Mouse (Mus musculus): ENCODE measurements around the gene Lat.

Gene Lat

DNA sequence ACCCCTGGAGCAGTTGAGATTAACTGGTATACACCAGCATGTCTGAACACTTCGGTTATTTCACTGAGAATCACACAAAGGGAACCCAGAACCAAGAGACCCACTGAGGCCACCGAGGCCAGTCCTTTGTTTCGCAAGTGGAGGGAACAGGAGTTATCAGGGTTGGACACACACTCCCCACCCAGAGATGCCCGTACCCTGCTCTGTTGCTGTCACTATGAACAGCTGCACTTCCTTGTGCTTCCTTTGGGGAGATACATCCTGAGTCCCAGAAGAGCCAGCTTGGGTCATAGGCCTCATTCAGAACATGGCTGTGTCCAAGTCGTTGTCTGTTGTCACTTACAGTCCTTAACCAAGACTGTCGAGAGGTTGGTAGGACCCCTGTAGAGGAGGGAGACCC, 6.3 kb downstream of the Lat start:
- DNase-seq, result peak in 1 of 2 experiments; percentile 8

DNA sequence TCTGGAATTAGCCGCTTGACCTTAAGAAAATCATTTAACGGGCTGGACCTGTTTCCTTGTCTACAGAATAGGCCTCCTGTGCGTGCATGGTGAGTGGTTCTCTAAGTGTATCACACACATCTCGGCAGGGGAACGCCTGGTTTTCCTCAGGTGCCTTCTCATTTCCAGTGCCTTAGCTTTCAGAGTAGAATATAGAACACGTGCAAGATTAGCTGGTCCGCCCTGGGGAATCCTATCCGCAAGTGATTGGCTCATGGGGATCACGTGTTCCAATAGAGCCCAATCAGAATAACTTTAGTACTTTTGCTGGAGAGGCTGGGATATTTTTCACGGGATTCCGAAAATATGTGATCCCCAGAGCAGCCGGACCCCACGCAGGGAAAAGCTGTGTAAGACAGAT, 10.3 kb downstream of the Lat start:
- peak in 1 of 2 experiments; percentile 18 for DNase-seq

DNA sequence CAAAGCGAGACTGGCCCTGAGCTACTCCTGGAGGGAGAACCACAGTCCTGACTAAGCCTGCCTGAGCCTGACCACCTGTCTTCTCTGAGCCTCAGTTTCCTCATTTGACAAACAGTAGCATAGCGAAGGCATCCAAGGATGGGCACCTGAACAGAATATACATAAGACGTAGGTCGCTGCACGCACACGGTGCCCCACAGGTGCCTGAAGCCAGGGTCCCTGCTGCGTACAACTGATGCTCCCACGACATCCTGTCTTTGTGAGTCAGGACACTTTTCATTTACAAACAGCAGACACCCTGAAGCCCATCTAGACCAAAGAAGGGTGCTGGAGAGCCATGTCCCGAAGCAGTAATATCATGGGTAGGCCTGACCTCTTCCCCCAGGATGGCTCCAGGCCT, 11.0 kb downstream of the Lat start:
- no peak for DNase-seq

DNA sequence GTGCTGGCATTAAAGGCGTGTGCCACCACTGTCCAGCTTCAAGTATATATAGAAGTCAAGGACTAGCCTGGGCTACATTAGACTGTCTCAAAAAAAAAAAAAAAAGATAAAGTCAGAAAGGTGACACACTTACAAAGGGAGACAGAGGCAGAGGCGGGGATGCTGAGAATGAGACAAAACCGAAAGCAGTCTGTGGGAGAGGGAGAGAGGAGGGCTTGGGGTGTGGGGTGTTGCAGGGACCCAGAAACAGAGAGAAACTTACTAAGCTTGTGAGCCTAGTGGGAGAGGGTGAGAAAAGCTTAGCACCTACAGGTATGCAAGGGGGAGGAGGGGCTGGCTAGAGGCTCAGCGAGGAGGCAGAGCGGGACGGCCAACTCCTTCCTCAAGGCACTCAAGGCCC, 11.5 kb downstream of the Lat start:
- no peak for DNase-seq

DNA sequence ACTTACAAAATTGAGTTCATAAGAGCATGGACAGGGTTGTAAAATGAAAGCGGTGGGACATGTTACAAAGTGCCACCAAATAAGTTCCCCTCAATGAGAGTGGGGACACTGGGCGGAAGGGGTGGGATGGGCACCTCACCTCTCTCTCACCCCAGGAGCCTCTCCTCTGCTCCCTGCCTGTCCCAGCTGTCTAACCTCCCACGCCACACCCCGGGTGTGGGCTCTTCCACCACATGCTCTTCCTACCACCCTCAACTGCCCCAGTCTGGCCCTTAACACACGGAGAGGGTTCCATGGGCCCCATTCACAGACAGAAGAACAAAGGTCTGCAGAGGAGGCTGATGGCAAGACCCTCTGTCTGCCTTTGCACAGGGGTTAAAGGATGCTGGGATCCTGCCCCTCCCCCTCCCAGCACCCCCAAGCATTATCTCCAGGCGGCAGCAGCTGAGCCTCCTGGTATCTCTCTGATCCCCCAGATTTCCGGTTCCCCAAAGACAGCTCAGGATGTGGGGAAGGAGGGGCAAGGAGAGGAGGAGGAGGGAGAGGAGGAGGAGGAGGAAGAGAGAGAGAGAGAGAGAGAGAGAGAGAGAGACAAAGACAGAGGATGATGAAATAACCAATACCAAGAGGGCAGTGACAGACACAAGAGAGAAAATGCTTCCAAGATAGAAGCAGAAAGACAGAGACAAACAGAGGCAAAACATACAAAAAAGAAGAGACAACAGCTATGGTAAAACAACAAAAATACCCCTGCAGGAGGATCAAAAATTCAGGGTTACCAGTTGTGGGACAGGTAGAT, 12.4 kb downstream of the Lat start:
- no peak for DNase-seq

DNA sequence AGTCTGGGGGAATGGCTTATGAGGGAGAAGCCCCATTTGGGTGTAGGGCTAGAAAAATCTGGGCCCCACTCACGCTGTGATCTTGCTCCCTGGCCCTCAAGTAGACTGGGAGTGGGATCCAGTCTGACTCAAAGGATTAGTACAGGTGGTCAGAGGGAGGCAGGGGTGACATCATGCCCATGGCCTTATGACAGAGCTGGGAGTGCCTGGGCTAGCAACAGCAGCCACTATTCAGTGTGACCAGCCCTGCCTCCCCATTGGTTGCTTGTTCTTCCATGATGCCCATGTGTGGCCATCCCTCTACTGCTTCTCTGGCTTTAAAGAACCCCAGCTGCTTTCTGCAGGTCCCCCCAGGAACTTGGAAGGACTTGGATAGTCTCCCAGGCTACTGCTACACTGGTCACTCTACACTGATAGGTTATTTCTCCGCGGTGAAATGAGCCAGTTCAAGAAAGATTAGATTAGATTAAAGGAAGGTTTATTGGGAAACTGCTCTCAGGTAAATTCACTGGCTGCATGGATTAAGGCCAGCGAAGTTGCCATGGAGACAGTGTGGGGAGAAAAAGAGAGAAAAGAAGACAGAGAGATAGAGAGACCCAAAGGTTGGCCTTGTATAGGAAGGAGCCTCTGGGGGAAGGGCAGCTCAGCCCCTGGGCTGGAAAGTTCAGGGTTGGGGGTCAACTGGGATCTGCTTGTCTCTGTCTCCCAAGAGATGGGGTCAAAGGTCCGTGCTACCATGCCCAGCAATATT, 13.3 kb downstream of the Lat start:
- no peak for DNase-seq

DNA sequence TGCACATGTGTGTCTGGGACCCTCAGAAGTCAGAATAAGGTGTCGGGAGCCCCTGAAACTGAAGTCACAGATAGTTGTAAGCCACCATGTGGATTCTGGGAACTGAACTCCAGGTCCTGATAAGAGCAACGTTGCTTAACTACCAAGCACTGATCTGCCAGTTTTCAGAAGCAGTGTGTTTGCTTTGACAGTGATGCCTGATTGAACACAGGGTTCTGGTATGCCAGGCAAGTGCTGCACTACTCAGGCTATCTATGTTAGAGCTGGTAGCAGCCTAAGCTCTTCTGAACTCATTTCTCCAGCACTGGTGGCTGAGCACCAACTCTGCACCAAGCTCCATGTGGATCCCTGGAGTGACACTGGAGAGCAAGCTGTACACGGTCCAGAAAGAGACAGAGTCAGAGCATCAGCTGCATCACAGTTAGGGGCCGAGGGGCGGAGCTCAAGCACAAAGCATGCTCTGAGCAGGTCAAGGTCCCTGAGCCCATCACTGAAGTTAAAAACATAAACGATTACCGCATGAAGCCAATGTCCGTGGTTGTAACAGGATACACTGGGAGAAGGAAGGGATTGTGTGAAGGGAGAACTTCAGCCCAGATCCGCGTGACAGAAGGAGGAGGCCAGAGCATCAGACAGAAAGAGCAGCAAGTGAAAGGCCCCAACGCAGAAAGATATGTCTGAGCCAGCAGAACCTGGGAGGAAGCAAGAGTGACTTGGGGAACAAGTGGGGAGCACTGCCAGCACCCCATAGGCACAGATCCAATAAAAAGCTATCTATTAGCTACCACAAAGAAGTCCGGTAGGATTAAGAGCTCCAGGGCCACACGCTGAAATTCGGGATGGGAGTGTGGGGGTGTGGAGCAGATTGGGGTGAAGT, 14.4 kb downstream of the Lat start:
- no peak for DNase-seq

DNA sequence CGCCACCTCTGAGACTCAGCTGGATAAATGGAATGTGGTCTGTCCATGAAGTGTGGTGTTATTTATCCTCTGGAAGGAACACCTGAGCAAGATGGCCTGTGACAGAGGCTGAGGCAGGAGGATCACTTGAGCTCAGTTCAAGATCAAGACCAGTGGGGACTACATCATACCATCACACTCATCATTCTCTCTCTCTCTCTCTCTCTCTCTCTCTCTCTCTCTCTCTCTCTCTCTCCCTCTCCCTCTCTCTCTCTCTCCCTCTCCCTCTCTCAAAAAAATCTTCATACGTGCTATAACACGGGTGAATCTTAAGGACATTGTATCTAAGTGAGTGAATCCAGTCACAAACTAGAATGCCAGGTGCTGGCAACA, 15.4 kb downstream of the Lat start:
- no peak for DNase-seq

DNA sequence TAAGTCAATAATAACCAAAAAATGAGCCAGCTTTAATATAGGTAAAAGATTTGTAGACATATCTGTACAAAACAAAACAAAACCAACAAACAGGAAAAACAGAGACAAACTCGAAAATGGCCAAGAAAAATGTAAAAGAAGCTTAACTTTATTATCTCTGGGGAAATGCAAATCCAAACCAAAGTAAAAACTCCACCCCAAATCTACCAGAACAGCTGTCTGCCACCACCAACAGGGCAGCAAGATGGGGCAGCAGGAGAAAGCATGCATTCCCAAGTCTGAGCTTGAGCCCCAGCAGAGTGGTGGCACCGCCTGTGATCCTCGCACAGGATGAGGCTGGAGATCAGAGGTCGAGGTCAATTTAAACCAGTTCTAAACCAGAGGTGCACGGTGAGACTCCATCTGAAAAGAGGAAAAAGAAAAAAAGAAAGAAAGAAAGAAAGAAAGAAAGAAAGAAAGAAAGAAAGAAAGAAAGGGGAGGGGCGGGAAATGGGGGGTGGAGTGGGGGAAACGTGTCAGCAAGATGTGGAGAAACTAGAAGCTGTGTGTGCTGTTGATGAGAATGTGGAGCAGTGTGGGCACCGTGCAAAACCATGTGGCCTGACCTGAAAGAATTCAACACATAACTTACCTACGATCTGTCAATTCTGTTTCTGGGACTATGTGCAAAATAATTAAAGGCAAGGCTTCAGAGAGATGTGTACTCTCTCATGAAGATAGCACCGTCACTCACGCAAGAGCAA, 15.9 kb downstream of the Lat start:
- no peak for DNase-seq

DNA sequence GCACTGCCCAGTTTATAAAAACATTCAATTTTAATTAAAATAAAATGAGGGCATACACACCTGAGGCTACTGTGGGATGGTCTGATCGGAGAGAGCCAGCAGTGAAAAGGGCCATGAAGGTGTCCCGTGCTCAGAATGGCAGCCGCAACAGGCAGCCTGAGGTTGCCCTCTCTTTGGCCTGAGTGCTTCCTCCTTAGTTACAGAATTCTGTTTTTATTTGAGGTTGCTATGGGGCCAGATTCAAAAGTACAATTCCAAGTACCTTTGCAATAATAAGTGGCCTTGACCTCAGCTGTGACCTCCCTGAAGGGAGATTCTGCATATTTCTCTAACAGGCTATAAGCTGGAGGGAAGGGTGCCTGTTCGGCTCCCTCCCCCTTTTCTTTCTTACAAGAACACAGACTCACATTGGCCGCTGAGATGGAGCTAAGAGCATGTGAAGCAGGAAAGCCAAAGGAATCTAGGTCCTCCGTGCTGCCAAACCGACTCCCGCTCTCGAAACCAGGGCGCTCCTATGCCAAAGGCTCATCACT, 17.9 kb downstream of the Lat start:
- peak; percentile 38 to 49 for DNase-seq

DNA sequence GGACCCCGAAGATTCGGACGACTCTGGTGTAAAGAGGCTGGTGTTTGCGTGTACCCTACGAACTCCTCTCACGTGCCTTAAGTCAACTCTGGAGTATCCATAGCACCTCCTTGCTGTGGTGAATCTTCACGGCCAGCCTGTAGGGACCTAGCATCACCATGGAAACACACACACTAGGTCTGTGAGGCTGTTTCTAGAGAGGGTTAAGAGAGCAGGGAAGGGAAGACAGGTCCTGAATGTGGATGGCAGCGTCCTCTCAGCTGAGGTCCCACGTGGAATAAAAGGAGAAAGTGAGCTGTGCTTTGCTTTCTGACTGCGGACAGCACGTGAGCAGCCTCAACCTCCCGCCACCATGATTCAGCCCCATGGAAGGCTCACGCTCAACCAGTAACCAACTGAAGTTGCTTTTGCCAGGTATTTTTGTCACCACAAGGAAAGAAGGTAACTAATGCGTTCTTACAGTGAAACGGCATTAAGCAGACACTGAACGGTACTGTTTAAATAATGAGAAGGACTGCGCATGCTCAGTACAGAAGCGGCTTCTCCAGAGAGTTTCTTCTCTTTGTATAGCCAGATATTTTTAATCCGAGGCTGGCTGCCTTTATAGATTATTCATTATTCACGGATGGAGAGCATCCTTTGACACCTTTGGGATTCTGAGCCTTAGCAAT, 18.5 kb downstream of the Lat start:
- DNase-seq, result no peak

DNA sequence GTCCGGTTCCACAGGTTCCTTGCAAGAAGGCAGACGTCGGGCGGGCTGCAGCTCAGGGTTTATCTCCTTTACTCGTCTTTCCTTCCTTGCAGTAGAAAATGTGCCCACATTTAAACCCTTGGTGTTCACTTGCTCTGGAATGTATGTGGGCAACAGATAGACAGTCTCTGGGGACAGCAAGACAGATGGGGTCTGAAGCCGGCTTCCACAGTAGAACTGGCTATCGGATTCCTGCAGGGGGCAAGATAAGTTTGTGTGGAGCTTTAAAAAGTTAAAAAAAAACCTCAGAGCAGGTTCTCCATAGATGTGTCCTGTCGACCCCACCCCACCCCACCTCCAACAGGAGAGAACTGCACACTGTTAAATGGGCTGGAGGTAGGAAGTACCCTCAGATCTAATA, 21.1 kb downstream of the Lat start:
- no peak for DNase-seq

DNA sequence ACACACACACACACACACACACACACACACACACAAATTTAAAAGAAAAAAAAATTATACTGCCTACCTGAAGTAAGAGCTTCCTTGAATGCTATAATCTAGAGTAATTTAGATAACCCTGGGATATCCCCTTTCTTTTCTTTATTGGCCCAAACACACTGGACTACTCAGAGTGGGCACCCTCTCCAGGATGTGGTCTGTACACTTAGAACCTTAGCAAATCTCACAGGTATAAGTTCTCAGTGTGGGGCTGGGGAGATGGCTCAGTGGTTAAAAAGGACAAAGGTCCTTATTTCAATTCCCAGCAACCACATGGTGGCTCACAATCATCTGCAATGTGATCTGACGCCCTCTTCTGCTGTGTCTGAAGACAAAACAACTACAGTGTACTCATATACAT, 22.3 kb downstream of the Lat start:
- DNase-seq, result no peak

DNA sequence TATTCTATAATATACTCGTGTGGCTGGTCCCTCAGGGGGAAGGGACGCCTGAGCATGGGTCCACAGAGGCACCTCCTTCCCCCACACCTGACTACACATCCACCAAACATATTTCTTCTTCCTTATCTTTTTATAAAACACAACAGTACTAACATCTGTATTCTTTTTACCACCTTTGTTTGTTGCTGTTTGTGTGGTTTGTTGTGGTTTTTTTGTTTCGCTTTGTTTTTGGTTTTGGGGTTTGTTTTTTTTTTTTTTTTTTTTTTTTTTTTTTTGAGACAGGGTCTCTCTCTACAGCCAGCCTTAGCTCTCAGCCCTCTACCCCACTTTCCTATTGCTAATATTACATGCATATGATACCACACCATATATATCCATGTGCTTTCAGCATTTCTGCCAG, 23.4 kb downstream of the Lat start:
- DNase-seq, result no peak

DNA sequence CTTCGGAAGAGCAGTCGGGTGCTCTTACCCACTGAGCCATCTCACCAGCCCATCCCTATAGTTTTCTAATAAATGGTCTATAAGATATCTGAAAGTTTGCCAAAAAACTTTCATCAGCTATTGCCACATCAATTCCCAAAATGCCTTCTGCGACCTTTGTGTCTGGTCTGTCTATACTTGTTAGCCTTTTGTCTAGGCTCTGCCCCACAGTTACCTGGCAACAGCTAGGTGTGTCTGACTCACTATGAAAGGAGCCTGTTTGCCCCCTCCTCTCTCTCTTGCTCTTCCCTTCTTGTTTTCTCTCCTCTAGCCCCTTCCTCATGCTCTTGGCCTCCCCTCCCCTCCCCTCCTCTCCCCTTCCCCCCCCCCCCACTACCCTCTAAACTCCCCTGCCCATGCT, 23.8 kb downstream of the Lat start:
- no peak for DNase-seq

DNA sequence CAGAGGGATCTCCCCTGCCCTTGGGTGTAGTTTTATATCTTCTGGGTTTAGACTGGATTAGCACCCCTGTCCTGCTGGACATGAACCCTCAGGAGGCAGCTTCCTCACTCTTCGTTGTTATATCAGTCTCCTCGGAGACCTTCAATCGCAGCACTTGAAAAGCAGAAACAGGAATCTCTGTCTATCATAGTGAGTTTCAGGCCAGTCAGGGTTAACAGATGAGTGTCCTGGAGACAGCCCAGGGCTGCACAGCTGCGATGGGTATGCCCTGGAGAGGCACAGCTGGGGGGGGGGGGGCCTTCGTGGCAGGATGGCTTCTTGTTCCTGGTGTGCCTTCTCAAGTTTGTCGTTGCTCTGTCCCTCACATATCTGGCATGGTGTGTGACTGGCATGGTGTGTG, 28.5 kb downstream of the Lat start:
- DNase-seq, result no peak

DNA sequence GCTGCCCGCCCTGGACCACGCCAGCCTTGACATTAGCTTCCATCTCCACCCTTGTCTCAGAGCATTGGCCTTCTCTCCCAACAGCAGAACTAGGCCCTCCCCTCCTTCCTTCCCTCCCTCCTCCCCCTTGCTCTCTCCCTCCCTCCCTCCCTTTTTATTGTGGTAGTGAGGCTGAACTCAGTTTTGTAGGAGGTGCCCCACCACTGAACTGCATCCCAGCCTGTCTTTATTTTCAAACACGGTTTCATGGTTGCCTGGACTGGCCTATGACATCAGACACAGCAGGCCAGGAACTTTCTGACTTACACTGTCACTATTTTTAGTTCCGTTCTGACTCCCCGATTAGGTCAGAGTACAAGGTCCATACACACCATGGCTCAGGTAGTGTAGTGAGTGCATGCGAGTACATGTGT, 29.2 kb downstream of the Lat start:
- DNase-seq, result no peak

DNA sequence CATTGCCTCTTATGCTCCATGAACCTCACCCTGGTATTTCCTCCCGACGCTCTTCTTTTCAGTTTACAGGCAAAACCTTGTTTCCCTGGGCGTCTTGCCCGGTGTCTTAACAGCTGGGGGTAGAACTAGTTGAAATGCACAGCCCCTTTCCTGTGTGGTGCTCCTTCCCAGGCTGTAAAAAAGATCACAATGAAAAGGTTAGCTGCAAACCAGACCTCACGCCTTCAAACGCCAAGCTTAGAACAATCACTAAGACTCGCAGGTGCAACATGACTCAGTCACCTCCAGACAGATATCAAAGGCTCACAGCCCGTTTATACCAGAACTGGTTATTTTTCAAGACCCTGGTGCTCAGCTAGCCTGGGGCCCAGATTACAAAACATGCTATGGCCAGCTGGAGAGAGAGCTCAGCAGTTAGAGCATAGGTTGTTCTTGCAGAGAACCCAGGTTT, 29.8 kb downstream of the Lat start:
- DNase-seq, result no peak

DNA sequence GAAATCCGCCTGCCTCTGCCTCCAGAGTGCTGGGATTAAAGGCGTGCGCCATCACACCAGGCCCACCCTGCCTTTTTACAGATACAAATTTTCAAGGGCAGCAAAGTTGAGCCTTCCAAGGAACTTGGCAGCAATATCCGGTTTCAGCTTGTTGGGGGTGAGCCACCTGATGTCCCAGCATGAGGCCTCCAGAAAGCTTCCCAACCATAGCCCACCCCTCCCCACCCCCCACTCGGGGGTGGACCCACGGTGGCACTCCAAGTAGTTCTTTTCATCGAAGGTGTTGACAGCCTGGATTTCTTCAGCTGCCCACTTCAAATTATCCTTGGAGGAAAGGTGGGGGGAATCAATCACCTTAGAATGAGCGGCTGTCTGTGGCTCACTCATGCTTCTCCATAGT, 30.5 kb downstream of the Lat start:
- DNase-seq, result no peak

DNA sequence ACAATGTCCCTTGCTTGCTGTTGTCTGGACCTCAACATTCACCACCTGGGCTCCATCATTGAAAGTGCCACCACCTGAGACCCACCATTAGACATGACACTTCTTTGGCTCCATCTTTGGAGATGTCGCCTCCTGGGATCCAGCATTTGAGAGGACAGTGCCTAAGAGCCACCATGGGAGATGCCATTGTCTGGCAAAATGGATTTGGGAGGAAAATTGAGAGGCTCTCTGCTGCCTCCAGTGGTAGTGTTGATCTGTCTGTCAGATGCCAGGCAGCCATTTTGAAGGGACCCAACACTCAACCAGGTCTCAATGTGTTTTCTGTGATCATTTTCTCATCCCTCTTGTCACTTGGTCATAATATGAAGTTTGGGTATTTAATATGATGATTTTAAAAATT, 33.8 kb downstream of the Lat start:
- no peak for DNase-seq

DNA sequence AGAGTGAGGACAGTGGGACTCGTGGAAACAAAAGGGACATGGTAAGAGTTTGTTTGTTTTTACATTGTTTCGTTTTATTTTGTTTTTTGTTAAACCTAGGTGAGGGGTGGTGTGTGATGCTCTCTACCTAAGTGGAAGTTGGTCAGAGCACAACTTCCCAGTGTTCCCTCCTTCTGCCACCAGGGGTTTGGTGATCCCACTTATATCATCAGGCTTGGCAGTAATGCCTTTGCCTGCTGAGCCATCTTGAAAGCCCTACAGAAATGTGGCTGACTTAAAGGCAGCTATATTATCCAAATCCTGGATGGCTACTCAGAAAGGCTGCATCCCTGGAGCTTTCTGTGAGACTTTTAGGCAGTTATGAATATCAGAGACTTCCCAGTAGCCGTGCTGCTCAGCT, 36.7 kb downstream of the Lat start:
- DNase-seq, result no peak

DNA sequence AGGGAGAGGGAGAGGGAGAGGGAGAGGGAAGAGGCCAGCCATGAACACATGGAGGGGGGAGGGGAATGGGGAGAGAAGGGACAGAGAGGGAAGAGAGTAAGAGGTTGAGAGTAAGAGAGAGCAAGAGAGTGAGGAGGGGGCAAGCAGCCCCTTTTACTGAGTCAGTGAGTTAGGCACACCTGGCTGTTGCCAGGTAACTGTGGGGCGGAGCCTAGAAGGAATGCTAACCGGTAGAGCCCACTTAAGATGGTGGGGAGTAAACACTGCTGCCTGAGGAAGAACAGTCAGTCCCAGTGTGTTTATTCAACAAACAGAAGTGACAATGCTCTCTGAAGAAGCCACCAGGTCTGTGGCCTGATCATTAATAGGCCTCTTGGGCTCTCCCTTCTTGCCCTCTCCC, 38.7 kb downstream of the Lat start:
- DNase-seq, result no peak

All from lung, postnatal 4 days (tissue).